Mouse (Mus musculus) midbrain, postnatal 0 days (tissue): ENCODE data around the gene Rpl27a. TPM values are rescaled to one million over a fixed set of nuclear protein-coding genes. Genes with fewer than 3 reads are reported as not detected.

Experiments used
- ATAC-seq: fragments of 200-750 bp; cut with Nextera tagmentation; 2 replicates; pipeline ENCODE4 v1.8.0; 2017; ENCODE audit warnings: moderate number of reproducible peaks, mild to moderate bottlenecking, moderate TSS enrichment, moderate library complexity; ENCODE audit not compliant: low FRiP score
- DNase-seq: peaks from one replicate; pipeline ENCODE4 v3.0.0-alpha.2; 2015; ENCODE audit warnings: low spot score
- H3K27ac ChIP-seq: fragments of 300-500 bp; sonication (generic); 2 replicates; pipeline ENCODE4 v1.5.1; 2014; ENCODE audit warnings: low read depth, mild to moderate bottlenecking, low read length, mixed read lengths
- H3K27me3 ChIP-seq: fragments of 300-500 bp; sonication (generic); 2 replicates; pipeline ENCODE4 v1.6.1; 2014; ENCODE audit warnings: low read length, control low read depth, mixed read lengths; ENCODE audit not compliant: insufficient read depth
- H3K36me3 ChIP-seq: fragments of 300-500 bp; sonication (generic); 2 replicates; pipeline ENCODE4 v1.6.1; 2014; ENCODE audit warnings: low read length, control low read depth, mixed read lengths; ENCODE audit not compliant: insufficient read depth
- H3K4me1 ChIP-seq: fragments of 300-500 bp; sonication (generic); 2 replicates; pipeline ENCODE4 v1.6.1; 2014; ENCODE audit warnings: mild to moderate bottlenecking, control low read depth, antibody characterized with exemption, low read length, mixed read lengths; ENCODE audit not compliant: insufficient read depth
- H3K4me2 ChIP-seq: fragments of 300-500 bp; sonication (generic); 2 replicates; pipeline ENCODE4 v1.6.1; 2014; ENCODE audit warnings: low read depth, mild to moderate bottlenecking, low read length, mixed read lengths; ENCODE audit not compliant: poor library complexity, severe bottlenecking
- H3K4me3 ChIP-seq: fragments of 300-500 bp; sonication (generic); 2 replicates; pipeline ENCODE4 v1.5.1; 2014; ENCODE audit warnings: low read depth, mild to moderate bottlenecking, low read length, moderate library complexity
- H3K9ac ChIP-seq: fragments of 300-500 bp; sonication (generic); replicated peaks from 2 replicates; pipeline ENCODE4 v1.6.1; 2014; ENCODE audit warnings: mild to moderate bottlenecking, low read length, moderate library complexity, mixed read lengths; ENCODE audit not compliant: poor library complexity, severe bottlenecking
- H3K9me3 ChIP-seq: fragments of 300-500 bp; sonication (generic); 2 replicates; pipeline ENCODE4 v1.6.1; 2016; ENCODE audit warnings: low read length, control low read depth
- CTCF ChIP-seq: IDR thresholded peaks from 2 replicates; pipeline ENCODE4 v1.5.1; 2016; ENCODE audit warnings: antibody characterized with exemption, mild to moderate bottlenecking
- WGBS: fragments of 180-500 bp; shearing (Covaris S2); extraction: QIAGEN DNeasy Blood & Tissue Kit; methylation state at CpG from one replicate; pipeline ENCODE4 v1.1.7; 2014; 5-methylcytosine and 5-hydroxymethylcytosine counted together
- polyA plus RNA-seq: library from polyadenylated mRNA; unstranded; fragments of >200 nt; fragmentation: Nextera tagmentation; extraction: Ambion mirVana; gene quantifications from 2 replicates; pipeline ENCODE4 v1.2.1, GENCODE M21; 2015
- total RNA-seq: library from RNA; depleted of rRNA; stranded (reverse); fragments of >200 nt; gene quantifications from 2 replicates; pipeline ENCODE4 v1.2.3, GENCODE M21; 2014

Gene Rpl27a
- total and polyA plus RNA-seq, 2 experiments from 2014 or later = 84.7 to 426 TPM

DNA sequence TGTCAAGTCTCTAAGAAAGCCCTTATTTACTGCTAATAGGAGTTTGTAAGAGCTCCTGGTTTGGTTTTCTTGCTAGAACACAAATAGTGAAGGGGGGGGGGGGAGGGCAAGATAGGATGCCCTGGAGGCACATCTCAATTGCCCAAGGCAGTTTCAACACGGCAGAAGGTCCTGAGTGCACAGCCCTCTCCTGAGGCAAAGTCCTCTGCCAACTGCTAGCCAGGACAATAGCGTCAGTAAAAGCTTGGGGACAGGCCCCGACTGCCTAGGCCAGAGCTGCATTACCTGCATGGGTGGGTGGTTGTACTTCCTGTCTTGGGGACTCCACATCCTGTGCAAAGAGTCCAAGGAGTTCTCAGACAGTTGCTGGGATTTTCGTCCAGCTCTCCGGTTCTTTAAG, 25.8 kb downstream of the Rpl27a start:
- Histone ChIP-seq H3K27me3 (no peaks in the 10 kb centered on the region), H3K4me3 (no peak overlapping the region), H3K9me3 (no peaks in the 10 kb centered on the region), H3K4me1 (no peaks in the 10 kb centered on the region), H3K27ac (no peak overlapping the region), H3K9ac (no peak overlapping the region), H3K4me2 (no peak overlapping the region), H3K36me3 (peaks cover 6% of the 10 kb centered on the region; the same call in 1 of the 2 replicates)
- ATAC-seq (no peak), DNase-seq (no peak)
- 69% methylated on average over 5 of the region's 5 CpGs for WGBS
- no peak for TF ChIP-seq CTCF

DNA sequence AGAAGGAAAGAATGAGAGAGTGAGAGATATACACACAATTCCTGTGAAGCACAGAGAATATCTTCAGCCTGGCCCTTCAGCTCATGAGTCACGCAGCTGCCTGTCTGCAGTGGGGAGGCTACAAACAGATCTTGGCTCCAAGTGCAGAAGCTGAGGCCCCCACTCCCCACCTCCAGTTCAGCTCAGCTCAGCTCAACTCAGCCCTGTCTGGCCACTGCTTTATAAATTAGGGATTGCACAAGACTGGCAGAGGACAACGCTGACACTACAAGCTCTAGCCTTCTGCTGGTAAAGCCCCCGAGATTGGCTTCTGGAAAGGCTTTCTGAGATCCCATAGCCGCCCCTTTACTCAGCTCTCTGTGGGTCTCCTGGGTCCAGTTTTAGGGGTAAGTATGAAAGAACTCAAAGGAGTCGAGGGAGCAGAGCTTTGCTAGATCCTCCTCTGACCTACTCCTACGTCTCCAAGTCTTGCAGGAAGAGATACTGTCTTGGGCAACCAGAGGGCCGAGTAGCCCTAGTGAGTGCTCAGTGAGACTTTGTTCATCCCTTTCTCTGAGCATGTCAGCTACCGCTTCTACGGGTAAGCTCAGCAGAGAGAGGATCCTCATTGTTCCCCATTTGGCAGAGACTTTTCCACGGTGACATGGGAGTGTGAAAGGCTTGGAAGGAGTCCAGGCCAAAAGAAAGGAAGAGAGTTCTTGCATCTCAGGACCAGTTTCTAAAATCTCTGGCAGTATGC, 26.5 kb downstream of the Rpl27a start:
- 70% methylated on average over 10 of the region's 10 CpGs for WGBS
- no peak for DNase-seq

DNA sequence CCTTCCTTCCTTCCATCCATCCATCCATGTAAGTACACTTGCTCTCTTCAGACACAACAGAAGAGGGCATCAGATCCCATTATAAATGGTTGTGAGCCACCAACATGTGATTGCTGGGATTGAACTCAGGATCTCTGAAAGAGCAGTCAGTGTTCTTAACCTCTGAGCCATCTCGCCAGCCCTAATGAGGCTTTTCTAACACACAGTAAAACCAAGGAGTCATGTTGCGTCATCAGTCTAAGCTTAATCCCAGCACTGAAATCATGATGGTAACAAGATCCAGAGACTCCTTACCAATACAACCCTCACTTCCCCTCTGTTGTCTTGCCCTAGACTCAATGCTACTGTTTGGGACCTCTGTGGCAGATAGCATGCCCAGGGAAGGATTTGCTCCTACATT, 27.2 kb downstream of the Rpl27a start:
- H3K9ac ChIP-seq = no peak overlapping the region
- no peak overlapping the region for H3K27ac ChIP-seq
- peaks cover 6% of the 10 kb centered on the region; the same call in 1 of the 2 replicates for H3K36me3 ChIP-seq
- H3K4me1 ChIP-seq = no peaks in the 10 kb centered on the region
- H3K27me3 ChIP-seq = no peaks in the 10 kb centered on the region
- 91% methylated on average over 2 of the region's 2 CpGs for WGBS
- no peaks in the 10 kb centered on the region for H3K9me3 ChIP-seq
- ATAC-seq = no peak
- no peak overlapping the region for H3K4me3 ChIP-seq
- no peak overlapping the region for H3K4me2 ChIP-seq
- DNase-seq = no peak
- TF ChIP-seq CTCF = peak; percentile 14; the same call in 1 of the 2 replicates

More for the DNA sequence above, 26.5 kb downstream of the Rpl27a start:
- Histone ChIP-seq H3K36me3 (peaks cover 6% of the 10 kb centered on the region; the same call in 1 of the 2 replicates), H3K4me3 (no peak overlapping the region), H3K27me3 (no peaks in the 10 kb centered on the region), H3K9ac (no peak overlapping the region), H3K4me1 (no peaks in the 10 kb centered on the region), H3K27ac (no peak overlapping the region), H3K9me3 (no peaks in the 10 kb centered on the region), H3K4me2 (no peak overlapping the region)
- ATAC-seq = no peak
- no peak for TF ChIP-seq CTCF

DNA sequence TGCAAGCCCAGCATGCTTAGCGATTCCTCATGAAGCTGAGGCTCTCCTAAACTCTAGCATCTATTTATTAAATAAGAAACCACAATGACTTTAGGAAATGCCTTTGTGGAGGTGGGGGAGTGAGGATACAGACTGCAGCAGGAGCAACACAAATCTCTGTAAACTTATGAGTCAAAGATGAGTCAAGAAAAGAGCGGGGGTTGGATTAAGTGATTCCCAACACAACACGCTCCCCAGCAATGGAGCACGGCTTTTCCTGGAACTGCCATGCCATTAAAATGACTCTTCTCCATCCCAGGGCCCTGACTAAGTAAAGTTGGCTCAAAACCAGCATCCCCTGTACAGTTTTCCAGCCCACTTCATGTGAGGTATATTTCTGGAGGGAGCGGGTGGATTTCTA, 27.8 kb downstream of the Rpl27a start:
- TF ChIP-seq CTCF = no peak
- no peak overlapping the region for H3K27ac ChIP-seq
- WGBS = 95% methylated on average over 5 of the region's 5 CpGs
- no peaks in the 10 kb centered on the region for H3K27me3 ChIP-seq
- no peak overlapping the region for H3K9ac ChIP-seq
- H3K4me3 ChIP-seq = no peak overlapping the region
- H3K36me3 ChIP-seq = peaks cover 6% of the 10 kb centered on the region; the same call in 1 of the 2 replicates
- H3K9me3 ChIP-seq = no peaks in the 10 kb centered on the region
- ATAC-seq = no peak
- no peaks in the 10 kb centered on the region for H3K4me1 ChIP-seq
- DNase-seq = no peak
- no peak overlapping the region for H3K4me2 ChIP-seq

DNA sequence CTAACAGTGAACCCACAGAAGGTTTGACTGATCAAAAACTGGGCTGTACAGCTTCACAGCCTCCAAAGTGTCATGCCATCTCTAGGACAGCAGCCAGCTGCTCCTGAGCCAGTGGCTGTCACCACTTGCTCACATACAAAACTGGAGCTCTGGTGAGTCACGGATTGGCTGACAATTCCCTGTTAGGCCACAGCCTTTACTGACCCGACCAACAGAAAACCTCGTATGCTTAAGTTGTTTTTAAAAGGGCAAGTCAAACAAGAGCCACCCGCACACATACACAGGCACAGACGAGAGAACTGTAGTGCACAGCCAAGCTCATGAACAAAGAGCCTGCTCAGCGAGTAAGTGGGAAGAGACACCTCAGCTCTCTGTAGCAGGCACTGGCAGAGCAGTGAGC, 40.6 kb downstream of the Rpl27a start:
- no peak for TF ChIP-seq CTCF
- H3K36me3 ChIP-seq = no peaks in the 10 kb centered on the region
- H3K27ac ChIP-seq = no peak overlapping the region
- no peak overlapping the region for H3K4me3 ChIP-seq
- H3K4me1 ChIP-seq = no peaks in the 10 kb centered on the region
- WGBS = 45% methylated on average over 6 of the region's 6 CpGs
- DNase-seq = peak; percentile 43
- no peak overlapping the region for H3K4me2 ChIP-seq
- H3K27me3 ChIP-seq = no peaks in the 10 kb centered on the region
- no peak overlapping the region for H3K9ac ChIP-seq
- no peaks in the 10 kb centered on the region for H3K9me3 ChIP-seq
- no peak for ATAC-seq

DNA sequence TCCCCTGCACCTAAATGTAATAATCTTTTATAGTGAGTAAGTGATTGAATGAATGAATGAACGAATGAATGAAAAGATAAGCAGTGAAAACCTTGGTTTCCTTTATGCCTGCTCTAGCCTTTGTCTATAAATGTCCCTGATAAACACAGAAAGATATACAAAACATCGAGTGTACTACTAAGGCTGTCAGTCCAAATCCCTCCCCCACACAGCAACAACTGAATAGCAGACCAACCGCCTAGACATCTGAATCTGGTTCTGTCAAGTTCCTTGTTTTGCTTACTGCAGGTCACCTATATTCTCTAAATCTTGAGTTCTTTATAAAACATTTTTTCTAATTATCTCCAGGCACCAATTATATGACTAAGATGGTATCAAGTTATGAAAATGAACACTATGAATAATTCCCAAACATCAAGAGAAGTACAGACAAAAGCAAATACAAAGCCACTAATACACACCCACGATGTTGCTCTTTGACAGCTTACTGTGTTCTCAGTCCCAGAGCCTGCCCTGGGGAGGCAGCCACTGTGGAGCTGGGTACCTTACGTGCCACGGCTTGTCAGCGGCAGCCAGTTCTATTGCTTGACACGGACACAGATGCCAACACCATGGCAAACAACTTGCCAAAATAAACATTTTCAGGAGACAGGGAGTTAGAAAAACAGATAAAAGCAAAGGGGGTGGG, 42.7 kb downstream of the Rpl27a start:
- Histone ChIP-seq H3K27me3 (no peaks in the 10 kb centered on the region), H3K27ac (no peak overlapping the region), H3K4me2 (no peak overlapping the region), H3K9ac (no peak overlapping the region), H3K36me3 (no peaks in the 10 kb centered on the region), H3K4me1 (no peaks in the 10 kb centered on the region), H3K9me3 (no peaks in the 10 kb centered on the region), H3K4me3 (no peak overlapping the region)
- 41% methylated on average over 8 of the region's 8 CpGs for WGBS
- no peak for DNase-seq
- ATAC-seq = peak; percentile 62; the same call in 1 of the 2 replicates
- TF ChIP-seq CTCF = no peak
